Mouse (Mus musculus): ENCODE results near the gene Olfr1326-ps1. TPM values are rescaled to one million over a fixed set of nuclear protein-coding genes. Genes with fewer than 3 reads are reported as not detected.

Gene Olfr1326-ps1
- not detected for total RNA-seq (2021)

DNA sequence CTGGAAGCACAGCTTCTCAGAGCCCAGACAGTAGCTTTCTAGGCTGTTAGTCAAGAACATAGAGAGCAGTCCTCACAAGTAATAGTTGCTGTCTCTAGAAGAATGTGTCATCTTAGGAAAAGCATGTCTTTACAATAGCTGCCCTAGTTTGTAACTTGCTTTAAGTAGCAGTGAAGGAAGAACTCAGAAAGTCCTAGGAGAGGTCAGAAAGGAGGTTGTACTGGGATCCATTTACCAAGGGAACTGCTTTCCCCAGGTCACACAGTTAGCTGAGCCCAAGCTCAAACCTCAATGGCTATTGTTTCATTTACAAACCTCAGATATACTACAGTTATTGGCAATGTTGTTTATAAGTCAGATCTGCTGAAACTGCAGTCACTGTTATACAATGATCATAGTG lies at the start of gene Olfr1326-ps1:
TSS of gene Olfr1326-ps1 (minus strand) at position 101 of the 400 bp plus-strand sequence.
- intact Hi-C loops (cut with DNase I), result no loop called here
- no peak for DNase-seq (ENCODE audit: low spot score in 2 of 2)

DNA sequence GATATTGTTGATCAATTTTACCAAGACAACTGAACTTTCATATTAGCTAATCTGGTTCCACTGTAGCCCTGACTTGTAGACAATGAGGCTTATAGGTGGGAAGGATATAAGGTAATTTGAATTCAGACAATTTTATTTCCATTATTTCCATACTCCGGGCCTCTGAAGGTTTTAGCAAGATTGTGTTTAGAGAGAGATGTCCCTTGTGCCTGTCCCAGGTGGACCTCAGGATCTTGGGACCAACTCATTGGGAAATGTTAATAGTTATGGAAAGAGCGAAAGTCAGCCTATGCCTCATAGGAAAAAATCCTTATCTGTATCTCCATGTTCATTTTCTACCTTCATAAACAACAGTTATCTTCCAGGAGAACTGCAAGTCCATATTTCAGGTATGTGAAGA lies 17.7 kb upstream of the Olfr1326-ps1 start, which contains the start of gene Olfr1325:
TSS of gene Olfr1325 (plus strand) at position 301 of the 400 bp plus-strand sequence.
- DNase-seq (ENCODE audit: low spot score in 2 of 2), result no peak
- intact Hi-C loops (cut with DNase I), result no loop called here

Other genes starting within 250 kb of the Olfr1326-ps1 start
- gene Plxna3, start 245.8 kb downstream of the Olfr1326-ps1 start, total RNA-seq (2021), result 10 to 100 TPM; 22.4 to 24.5 TPM
- 10 to 100 TPM; 25.3 to 28.5 TPM for gene Lage3, start 221.3 kb downstream of the Olfr1326-ps1 start, total RNA-seq (2021)
- gene Ubl4a, start 201.7 kb downstream of the Olfr1326-ps1 start, total RNA-seq (2021), result 10 to 100 TPM; 73.7 to 80.0 TPM
- gene Slc10a3, start 201.5 kb downstream of the Olfr1326-ps1 start, total RNA-seq (2021), result 1 to 10 TPM; 2.7 to 3.7 TPM
- 10 to 100 TPM; 17.4 to 19.3 TPM for gene Fam3a, start 181.6 kb downstream of the Olfr1326-ps1 start, total RNA-seq (2021)
- gene Ikbkg, start 181.6 kb downstream of the Olfr1326-ps1 start, total RNA-seq (2021), result 10 to 100 TPM; 50.0 to 51.5 TPM
- gene G6pdx, start 145.7 kb downstream of the Olfr1326-ps1 start, total RNA-seq (2021), result 10 to 100 TPM; 23.8 to 26.0 TPM
- gene Gm6880, start 93.5 kb downstream of the Olfr1326-ps1 start, total RNA-seq (2021), result not detected
- not detected for gene Olfr1325, start 17.8 kb upstream of the Olfr1326-ps1 start, total RNA-seq (2021)
- under 1 TPM; 0.16 to 0.46 TPM for gene Gm5640, start 70.7 kb upstream of the Olfr1326-ps1 start, total RNA-seq (2021)
- gene Gm6890, start 166.0 kb upstream of the Olfr1326-ps1 start, total RNA-seq (2021), result not detected

Data from left cerebral cortex, postnatal 25 days (tissue).